Mouse (Mus musculus) ovary, postnatal 36 days (tissue): ENCODE data around the gene D630045J12Rik.

Experiments used
- DNase-seq: peaks from one replicate; pipeline ENCODE4 v3.0.0; 2022; ENCODE audit warnings: low spot score, mixed read lengths

Gene D630045J12Rik

GRCm38 (mm10) chr6:38131801-38132231, 122.0 kb downstream of the D630045J12Rik start:
- peak; percentile 60 for DNase-seq

DNA sequence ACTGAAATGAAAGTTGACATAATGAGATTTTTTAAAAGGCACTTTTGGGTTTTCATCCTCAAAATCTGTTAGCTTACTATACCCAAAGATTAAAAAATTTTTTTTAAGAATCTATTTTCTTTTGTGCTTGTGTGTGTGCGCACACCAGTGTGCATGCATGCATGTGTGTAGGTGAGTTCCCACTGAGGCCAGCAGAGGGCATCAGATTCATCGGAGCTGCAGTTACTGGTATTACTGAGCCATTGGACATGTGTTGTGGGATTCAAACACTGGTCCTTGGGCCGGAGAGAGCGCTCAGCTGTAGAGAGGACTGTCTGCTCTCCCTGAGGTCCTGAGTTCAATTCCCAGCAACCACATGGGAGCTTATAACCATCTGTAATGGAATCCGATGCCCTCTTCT, 123.9 kb downstream of the D630045J12Rik start:
- no peak for DNase-seq

DNA sequence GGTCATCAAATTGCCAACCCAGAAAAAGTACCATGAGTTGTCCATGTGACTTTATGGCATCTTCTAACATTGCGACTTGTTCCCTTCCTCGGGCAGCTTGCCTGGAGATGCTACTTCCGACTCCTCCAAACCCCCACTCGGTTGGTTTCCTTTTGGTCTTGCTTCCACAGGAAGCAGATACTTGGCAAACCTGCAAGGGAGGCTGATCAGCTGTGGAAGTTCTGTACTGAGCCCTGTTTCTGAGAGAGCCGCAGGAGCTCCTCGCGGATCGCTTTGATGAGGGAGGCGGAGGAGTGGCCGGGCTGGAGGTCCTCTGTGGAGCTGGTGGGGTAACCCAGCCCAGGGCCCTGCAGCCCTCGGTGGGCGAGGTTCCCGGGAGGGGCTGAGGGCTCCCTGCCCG, 125.7 kb downstream of the D630045J12Rik start:
- no peak for DNase-seq

DNA sequence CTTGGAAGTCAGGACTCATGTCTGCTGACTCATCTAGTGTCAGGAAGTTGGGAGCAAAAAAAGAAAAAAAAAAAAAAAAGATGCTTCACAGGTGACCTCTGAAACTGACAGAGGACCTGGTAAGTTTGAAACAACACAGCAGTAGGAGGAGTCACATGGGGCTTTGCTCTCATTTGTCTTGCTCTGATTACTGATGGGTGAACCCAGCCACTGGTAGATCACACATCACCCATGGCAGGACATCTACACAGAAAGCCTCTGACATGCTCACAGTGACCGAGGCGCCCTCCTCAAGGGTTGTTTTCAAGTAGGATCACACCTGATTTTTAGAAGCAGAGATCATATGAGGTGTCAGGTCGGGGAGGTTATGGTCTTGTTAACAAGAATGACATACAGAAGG, 128.3 kb downstream of the D630045J12Rik start:
- DNase-seq = no peak

- no peak for DNase-seq
Observed at GRCm38 (mm10) chr6:38124882-38125281, 128.9 kb downstream of the D630045J12Rik start.

GRCm38 (mm10) chr6:38124207-38124835, 129.5 kb downstream of the D630045J12Rik start, which contains the start of gene Atp6v0a4:
Gene Atp6v0a4 (minus strand): TSS chr6:38124586.
- DNase-seq = no peak

GRCm38 (mm10) chr6:38123471-38124206, 130.2 kb downstream of the D630045J12Rik start:
- no peak for DNase-seq

- DNase-seq = no peak
Observed at GRCm38 (mm10) chr6:38122791-38123190, 131.0 kb downstream of the D630045J12Rik start.

- no peak for DNase-seq
Observed at GRCm38 (mm10) chr6:38121843-38122242, 132.0 kb downstream of the D630045J12Rik start.

DNA sequence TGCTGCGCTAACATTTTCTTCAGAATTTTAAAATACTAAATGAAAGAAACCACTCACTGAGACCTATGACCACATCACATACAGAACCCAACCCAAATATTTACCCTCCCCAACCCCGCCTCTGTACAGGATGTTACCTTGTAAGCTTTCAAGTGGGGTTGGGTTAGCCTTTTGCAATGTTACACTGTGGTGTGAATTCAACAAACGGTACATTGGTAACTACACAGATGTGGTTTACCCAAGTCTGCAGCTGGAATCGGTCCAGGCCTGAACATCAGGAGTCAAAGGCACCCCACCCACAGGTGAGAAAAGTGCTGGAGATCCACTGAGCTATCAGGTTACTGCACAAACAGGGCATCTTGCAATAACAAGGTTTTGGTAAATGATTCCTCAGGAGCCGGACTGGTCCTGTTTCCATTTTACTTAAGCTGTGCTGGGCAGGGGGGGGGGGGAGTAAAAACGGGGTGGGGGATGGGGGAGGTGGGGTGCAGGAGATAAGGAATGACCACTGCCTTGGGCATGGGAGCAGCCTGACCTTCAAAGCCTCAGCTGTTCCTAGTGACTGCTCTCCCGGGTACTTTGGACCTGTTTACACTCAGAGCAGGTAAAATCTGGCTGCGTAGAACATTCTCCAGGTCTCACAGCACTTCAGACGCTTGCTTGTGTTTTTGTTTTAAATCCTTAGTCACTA, 133.0 kb downstream of the D630045J12Rik start:
- no peak for DNase-seq

- no peak for DNase-seq
Observed at GRCm38 (mm10) chr6:38118341-38118740, 135.5 kb downstream of the D630045J12Rik start.

GRCm38 (mm10) chr6:38116107-38116770, 137.6 kb downstream of the D630045J12Rik start:
- DNase-seq = no peak

GRCm38 (mm10) chr6:38110859-38111258, 142.9 kb downstream of the D630045J12Rik start:
- DNase-seq = no peak

DNA sequence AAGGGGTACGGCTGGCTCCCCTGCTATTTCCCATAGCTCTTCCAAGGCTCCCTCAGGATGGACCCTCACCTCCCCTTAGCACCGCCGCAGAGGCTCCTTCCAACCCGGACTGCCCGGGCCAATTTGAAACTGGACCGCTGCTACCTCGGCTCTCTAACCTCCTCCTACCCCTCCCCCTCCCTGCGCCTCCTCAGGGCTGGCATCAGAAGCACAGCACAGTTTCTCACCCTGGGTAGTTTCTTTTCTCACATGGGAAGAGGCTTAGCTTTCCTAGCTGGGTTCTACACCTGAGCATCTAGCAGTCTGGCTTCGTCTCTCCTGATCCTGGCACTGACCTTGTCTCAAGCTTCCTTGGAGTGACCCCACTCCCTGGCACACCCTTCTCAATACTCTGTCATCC, 143.9 kb downstream of the D630045J12Rik start:
- DNase-seq = peak; percentile 8

- DNase-seq = no peak
Observed at GRCm38 (mm10) chr6:38109160-38109795, 144.5 kb downstream of the D630045J12Rik start, which contains the start of gene Tmem213. Gene Tmem213 (plus strand): TSS chr6:38109255.

DNA sequence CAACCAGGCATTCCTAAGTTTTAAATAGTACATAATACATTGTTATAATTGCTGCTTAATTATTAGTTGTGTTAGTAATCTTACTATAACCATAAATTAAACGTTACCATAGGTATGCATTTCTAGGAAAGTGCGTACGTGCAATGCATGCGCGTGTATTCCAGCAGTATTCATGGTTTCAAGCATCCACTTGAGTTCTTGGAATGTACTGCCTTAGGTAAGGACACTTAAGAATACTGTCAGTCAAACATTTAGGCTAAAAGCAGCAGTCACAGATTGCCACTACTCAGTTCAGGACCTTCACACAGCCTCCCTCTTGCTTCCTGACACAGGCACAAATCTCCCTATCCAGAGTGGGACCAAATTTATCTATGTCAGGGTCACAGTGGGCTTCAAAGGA, 145.4 kb downstream of the D630045J12Rik start:
- DNase-seq = no peak

- no peak for DNase-seq
Observed at GRCm38 (mm10) chr6:38105924-38106323, 147.9 kb downstream of the D630045J12Rik start.

- no peak for DNase-seq
Observed at GRCm38 (mm10) chr6:38103775-38104174, 150.0 kb downstream of the D630045J12Rik start.

DNA sequence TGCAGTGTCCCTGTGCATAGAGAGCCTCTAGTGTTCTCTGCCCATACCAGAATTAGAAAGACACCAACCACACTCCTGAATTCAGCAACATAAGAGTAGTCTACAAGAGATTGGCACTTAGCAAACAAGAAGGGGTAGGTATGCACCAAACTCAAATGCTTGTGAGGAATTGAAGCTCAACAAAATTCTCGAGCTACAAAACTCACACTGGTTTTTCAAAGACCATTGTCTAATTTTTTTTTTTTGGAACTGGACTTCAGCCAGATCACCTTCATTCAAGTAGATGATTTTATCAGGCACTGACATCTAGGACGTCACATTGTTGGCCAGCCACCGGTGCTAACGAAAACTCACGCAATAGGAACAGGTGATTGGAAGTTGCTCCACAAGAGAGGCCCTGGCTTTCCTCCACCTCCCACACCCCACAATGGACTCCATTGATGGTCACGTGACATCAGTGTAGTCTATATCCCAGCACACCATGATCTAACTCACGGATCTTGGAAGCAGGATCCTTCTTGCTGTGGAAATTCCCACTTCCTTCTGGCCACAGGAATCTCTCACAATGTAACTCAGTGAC, 151.5 kb downstream of the D630045J12Rik start:
- DNase-seq = no peak

GRCm38 (mm10) chr6:38096961-38097370, 156.8 kb downstream of the D630045J12Rik start:
- no peak for DNase-seq

DNA sequence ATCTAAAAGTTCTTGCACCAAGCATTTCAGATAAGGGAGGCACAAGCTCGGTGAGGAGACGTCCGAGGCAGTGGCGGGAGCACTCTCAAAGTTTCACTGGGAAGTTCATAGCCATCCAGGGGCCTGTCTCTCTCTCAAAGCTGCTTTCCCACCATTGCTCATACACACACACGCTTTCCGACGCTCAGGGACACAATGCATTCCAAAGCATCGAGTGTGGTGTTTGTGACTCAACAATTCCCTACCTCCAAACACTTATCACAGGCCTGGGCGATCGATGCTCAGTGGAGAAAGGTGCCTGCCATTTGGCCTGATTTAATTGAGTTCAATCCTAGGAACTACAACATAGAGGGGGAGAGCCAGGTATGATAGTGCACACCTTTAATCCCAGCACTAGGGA, 159.1 kb downstream of the D630045J12Rik start:
- no peak for DNase-seq
